10 mouse cellular contexts compared by ENCODE assay signal in the genomic region with DNA sequence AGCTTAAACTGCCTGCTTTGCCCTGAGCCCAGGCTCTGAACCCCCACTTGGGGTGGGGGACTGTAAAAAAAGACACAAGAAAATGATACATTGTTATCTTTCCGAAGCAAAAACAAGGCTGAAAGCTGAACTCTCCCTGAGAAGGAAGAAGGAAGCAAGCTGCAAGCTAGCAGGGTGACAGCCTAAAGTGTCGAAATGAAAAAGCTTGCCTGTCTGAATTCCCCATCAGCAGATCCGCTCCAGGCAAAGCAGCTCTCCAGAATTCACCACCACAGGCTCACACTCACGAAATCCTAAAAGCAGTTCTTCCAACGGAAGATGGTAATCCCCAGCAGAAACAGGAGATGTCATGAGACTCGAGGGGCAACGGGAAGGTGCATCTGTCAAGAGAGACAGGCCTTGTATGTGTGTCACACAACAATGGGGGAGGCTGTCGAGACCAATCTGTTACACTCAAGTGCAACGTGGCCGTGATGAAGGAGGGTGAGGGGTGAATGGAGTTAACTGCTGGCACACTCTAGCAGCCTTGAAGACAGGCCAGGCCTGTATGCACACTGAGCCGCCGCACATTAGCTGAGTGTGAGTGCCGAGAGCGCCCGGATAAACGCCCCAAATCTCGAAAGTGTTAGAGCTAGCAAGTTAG.
DNase-seq lines count a peak whose midpoint lies in the region; ATAC-seq and TF ChIP-seq lines count a peak whose summit lies in the region.
"Had no signal": no experiment of that assay in that cellular context is flagged by ENCODE, and none has a peak within 500 bp of the region (broad histone marks: within the 10 kb centered on the region; RNA-seq: fewer than 3 reads in every experiment).

No protein-coding gene starts in this region.

- WGBS in heart, embryonic 14.5 days = 26% methylated on average over 17 of the region's 17 CpGs
- 27% methylated on average over 17 of the region's 17 CpGs for WGBS in forebrain, postnatal 0 days
- 45% methylated on average over 17 of the region's 17 CpGs for WGBS in midbrain, embryonic 13.5 days
- 60% methylated on average over 17 of the region's 17 CpGs for WGBS in liver, embryonic 11.5 days

- no peak for TF ChIP-seq CTCF in brain, embryonic 14.5 days (IDR thresholded peaks at IDR 0.05; ENCODE audit: borderline replicate concordance, extremely low read depth, insufficient read depth, insufficient read length)
- no peak for TF ChIP-seq CTCF in forebrain, postnatal 0 days (IDR thresholded peaks at IDR 0.05; ENCODE audit: low read depth)

- H3K4me1 ChIP-seq in heart, embryonic 14.5 days (ENCODE audit: control insufficient read depth in 2 of 2, insufficient read depth in 2 of 2, low read length in 2 of 2) = peaks cover 25 to 39% of the 10 kb centered on the region in 2 experiments
- H3K4me1 ChIP-seq in forebrain, postnatal 0 days (ENCODE audit: insufficient read depth) = 0 out of 2 replicates have a peak, but pooled peaks cover 3% of the 10 kb centered on the region
- H3K4me1 ChIP-seq in midbrain, embryonic 13.5 days (replicated peaks) = peaks cover 18% of the 10 kb centered on the region
- H3K4me1 ChIP-seq in liver, embryonic 11.5 days (replicated peaks; ENCODE audit: control insufficient read depth, insufficient read depth, low read length) = no peaks in the 10 kb centered on the region

- no peak for TF ChIP-seq POLR2A in brain, embryonic 14.5 days (IDR thresholded peaks at IDR 0.05; ENCODE audit: borderline replicate concordance, extremely low read depth, insufficient read depth, insufficient read length, poor library complexity, severe bottlenecking)

- no peak for ATAC-seq in heart, embryonic 14.5 days (ENCODE audit: insufficient number of reproducible peaks, insufficient read depth, low FRiP score, low read depth)
- ATAC-seq in forebrain, postnatal 0 days = peak; percentile 83
- ATAC-seq in midbrain, embryonic 13.5 days = peak; percentile 56; the same call in 1 of the 2 replicates
- ATAC-seq in liver, embryonic 11.5 days (replicated peaks; ENCODE audit: low FRiP score) = no peak
- no peak for ATAC-seq in erythroblast, adult 5-6 weeks (replicated peaks; ENCODE audit: low FRiP score, poor library complexity, severe bottlenecking)
- ATAC-seq: CD4-positive, CD25-positive, alpha-beta regulatory T cell, adult 4 months had no signal

- peak overlapping the region; percentile 25; the same call in 1 of the 2 replicates for H3K9ac ChIP-seq in heart, embryonic 14.5 days (ENCODE audit: low read length)
- H3K9ac ChIP-seq in forebrain, postnatal 0 days = no peak overlapping the region
- no peak overlapping the region for H3K9ac ChIP-seq in midbrain, embryonic 13.5 days (replicated peaks)
- no peak overlapping the region for H3K9ac ChIP-seq in liver, embryonic 11.5 days (ENCODE audit: low read depth, low read length)

- 0 out of 2 replicates have a peak, but pooled peaks cover 3% of the 10 kb centered on the region for H3K9me3 ChIP-seq in heart, embryonic 14.5 days (ENCODE audit: control insufficient read depth, low read length)
- H3K9me3 ChIP-seq in forebrain, postnatal 0 days (ENCODE audit: low read length) = no peaks in the 10 kb centered on the region
- H3K9me3 ChIP-seq in midbrain, embryonic 13.5 days = 0 out of 2 replicates have a peak, but pooled peaks cover 2% of the 10 kb centered on the region
- H3K9me3 ChIP-seq in liver, embryonic 11.5 days (ENCODE audit: control insufficient read depth, low read length) = no peaks in the 10 kb centered on the region

- H3K36me3 ChIP-seq in heart, embryonic 14.5 days (ENCODE audit: control insufficient read depth, insufficient read depth, low read length) = no peaks in the 10 kb centered on the region
- no peaks in the 10 kb centered on the region for H3K36me3 ChIP-seq in forebrain, postnatal 0 days (ENCODE audit: insufficient read depth)
- H3K36me3 ChIP-seq in midbrain, embryonic 13.5 days = no peaks in the 10 kb centered on the region
- H3K36me3 ChIP-seq in liver, embryonic 11.5 days (ENCODE audit: control insufficient read depth, insufficient read depth, low read length) = no peaks in the 10 kb centered on the region

- peak overlapping the region; percentile 42 for H3K4me2 ChIP-seq in heart, embryonic 14.5 days (ENCODE audit: low read length)
- H3K4me2 ChIP-seq in forebrain, postnatal 0 days (ENCODE audit: low read depth) = no peak overlapping the region
- no peak overlapping the region for H3K4me2 ChIP-seq in midbrain, embryonic 13.5 days (replicated peaks)
- H3K4me2 ChIP-seq in liver, embryonic 11.5 days = no peak overlapping the region

- no peak for DNase-seq in heart, adult 18-20 months
- DNase-seq in brain, embryonic 14.5 days (ENCODE audit: low read depth) = peak; percentile 86
- DNase-seq in forebrain, postnatal 0 days = peak; percentile 71
- no peak for DNase-seq in liver, embryonic 11.5 days (ENCODE audit: low spot score)
- DNase-seq in adrenal gland, postnatal 4 days (ENCODE audit: low spot score in 2 of 2) = no peak

- peak overlapping the region; percentile 18 to 28; a peak in 1 of 4 replicates for H3K27ac ChIP-seq in heart, embryonic 14.5 days (replicated peaks in 1 of 2; ENCODE audit: control insufficient read depth in 1 of 2, insufficient read depth in 1 of 2, low read depth in 2 of 2, low read length in 2 of 2)
- peak overlapping the region; percentile 73 for H3K27ac ChIP-seq in forebrain, postnatal 0 days (ENCODE audit: low read depth, low read length)
- H3K27ac ChIP-seq in midbrain, embryonic 13.5 days = peak overlapping the region; percentile 46
- H3K27ac ChIP-seq in liver, embryonic 11.5 days (ENCODE audit: low read depth, low read length) = no peak overlapping the region
- H3K27ac ChIP-seq: macrophage had no signal

- no peaks in the 10 kb centered on the region for H3K27me3 ChIP-seq in heart, embryonic 14.5 days (ENCODE audit: control insufficient read depth, insufficient read depth, low read length)
- no peaks in the 10 kb centered on the region for H3K27me3 ChIP-seq in forebrain, postnatal 0 days (ENCODE audit: insufficient read depth, low read length)
- H3K27me3 ChIP-seq in midbrain, embryonic 13.5 days = no peaks in the 10 kb centered on the region
- H3K27me3 ChIP-seq in liver, embryonic 11.5 days (replicated peaks; ENCODE audit: control insufficient read depth, insufficient read depth, low read length) = no peaks in the 10 kb centered on the region

- no peak overlapping the region for H3K4me3 ChIP-seq in heart, embryonic 14.5 days (ENCODE audit: control insufficient read depth in 1 of 2, insufficient read depth in 1 of 2, low read depth in 1 of 2, low read length in 2 of 2)
- no peak overlapping the region for H3K4me3 ChIP-seq in forebrain, postnatal 0 days (ENCODE audit: low read depth, low read length)
- H3K4me3 ChIP-seq in midbrain, embryonic 13.5 days (replicated peaks) = no peak overlapping the region
- H3K4me3 ChIP-seq in liver, embryonic 11.5 days (ENCODE audit: low read depth, low read length) = no peak overlapping the region

Comparison
In these comparisons a context has a peak if more than half of its experiments do, and no peak if none do; other contexts are left out.
1. ATAC-seq: peak in forebrain, postnatal 0 days (single experiment) and midbrain, embryonic 13.5 days (single experiment); none in heart, embryonic 14.5 days (single experiment), liver, embryonic 11.5 days (single experiment) and erythroblast, adult 5-6 weeks (single experiment).
2. DNase-seq: peak in brain, embryonic 14.5 days (single experiment) and forebrain, postnatal 0 days (single experiment); none in heart, adult 18-20 months (0 of 2), liver, embryonic 11.5 days (single experiment) and adrenal gland, postnatal 4 days (0 of 2).